Mouse (Mus musculus) macrophage (primary cell): ENCODE measurements around the gene Slc19a1. TPM values are rescaled to one million over a fixed set of nuclear protein-coding genes. Genes with fewer than 3 reads are reported as not detected.

Experiments used
- H3K27ac ChIP-seq: fragments of 350-480 bp; formaldehyde crosslinking; 2 replicates; pipeline ENCODE4 v1.9.0; 2021
- H3K36me3 ChIP-seq: fragments of 350-480 bp; formaldehyde crosslinking; 2 replicates; pipeline ENCODE4 v1.9.0; 2021; ENCODE audit errors: inconsistent target
- H3K4me3 ChIP-seq: fragments of 350-480 bp; formaldehyde crosslinking; 2 replicates; pipeline ENCODE4 v1.9.0; 2021; ENCODE audit errors: inconsistent target
- H3K79me2 ChIP-seq: fragments of 350-480 bp; formaldehyde crosslinking; 2 replicates; pipeline ENCODE4 v1.9.0; 2021; ENCODE audit errors: inconsistent target
- WGBS: methylation state at CpG from one replicate; pipeline ENCODE4 v1.1.7; 2026; ENCODE audit warnings: inconsistent platforms; ENCODE audit not compliant: missing documents; 5-methylcytosine and 5-hydroxymethylcytosine counted together
- polyA plus RNA-seq: library from polyadenylated mRNA; stranded (reverse); fragments of 250-400 nt; gene quantifications from 3 replicates; pipeline ENCODE4 v1.2.4, GENCODE M21; 2018; ENCODE audit warnings: inconsistent platforms

Slc19a1 gene
- polyA plus RNA-seq, 1 experiment from 2014 or later = 4.5 TPM

- no peaks in the 10 kb centered on the region for H3K79me2 ChIP-seq
- H3K36me3 ChIP-seq = no peaks in the 10 kb centered on the region
- 92% methylated on average over 11 of the region's 11 CpGs for WGBS
- no peak overlapping the region for H3K4me3 ChIP-seq
- H3K27ac ChIP-seq = no peak overlapping the region
Measured at GRCm38 (mm10) chr10:77062393-77063010, 30.5 kb downstream of the Slc19a1 start.

- no peaks in the 10 kb centered on the region for H3K79me2 ChIP-seq
- no peak overlapping the region for H3K4me3 ChIP-seq
- WGBS = 60% methylated on average over 3 of the region's 3 CpGs
- no peak overlapping the region for H3K27ac ChIP-seq
- H3K36me3 ChIP-seq = no peaks in the 10 kb centered on the region
Measured at GRCm38 (mm10) chr10:77064239-77064638, 32.2 kb downstream of the Slc19a1 start.

- Histone ChIP-seq H3K79me2 (no peaks in the 10 kb centered on the region), H3K4me3 (no peak overlapping the region), H3K36me3 (no peaks in the 10 kb centered on the region), H3K27ac (no peak overlapping the region)
Measured at GRCm38 (mm10) chr10:77064659-77065058, 32.6 kb downstream of the Slc19a1 start.

GRCm38 (mm10) chr10:77068469-77068868, 36.4 kb downstream of the Slc19a1 start:
- Histone ChIP-seq H3K79me2 (no peaks in the 10 kb centered on the region), H3K36me3 (no peaks in the 10 kb centered on the region), H3K4me3 (no peak overlapping the region), H3K27ac (no peak overlapping the region)
- 93% methylated on average over 7 of the region's 7 CpGs for WGBS

GRCm38 (mm10) chr10:77070072-77070471, 38.0 kb downstream of the Slc19a1 start:
- Histone ChIP-seq H3K4me3 (no peak overlapping the region), H3K79me2 (no peaks in the 10 kb centered on the region), H3K27ac (no peak overlapping the region), H3K36me3 (no peaks in the 10 kb centered on the region)
- 44% methylated on average over 4 of the region's 4 CpGs for WGBS

- H3K36me3 ChIP-seq = no peaks in the 10 kb centered on the region
- no peak overlapping the region for H3K4me3 ChIP-seq
- WGBS = 92% methylated on average over 4 of the region's 4 CpGs
- no peak overlapping the region for H3K27ac ChIP-seq
- no peaks in the 10 kb centered on the region for H3K79me2 ChIP-seq
Measured at GRCm38 (mm10) chr10:77074276-77074974, 42.4 kb downstream of the Slc19a1 start.

- H3K79me2 ChIP-seq = no peaks in the 10 kb centered on the region
- no peak overlapping the region for H3K27ac ChIP-seq
- no peaks in the 10 kb centered on the region for H3K36me3 ChIP-seq
- WGBS = 93% methylated on average over 4 of the region's 4 CpGs
- no peak overlapping the region for H3K4me3 ChIP-seq
Measured at GRCm38 (mm10) chr10:77078456-77078855, 46.4 kb downstream of the Slc19a1 start.

- Histone ChIP-seq H3K4me3 (no peak overlapping the region), H3K79me2 (no peaks in the 10 kb centered on the region), H3K27ac (no peak overlapping the region), H3K36me3 (no peaks in the 10 kb centered on the region)
- whole genome bisulfite sequencing = 91% methylated on average over 8 of the region's 8 CpGs
Measured at GRCm38 (mm10) chr10:77078961-77079360, 46.9 kb downstream of the Slc19a1 start.

- 8% methylated on average over 2 of the region's 3 CpGs for WGBS
- H3K4me3 ChIP-seq = no peak overlapping the region
- no peak overlapping the region for H3K27ac ChIP-seq
- H3K36me3 ChIP-seq = no peaks in the 10 kb centered on the region
- no peaks in the 10 kb centered on the region for H3K79me2 ChIP-seq
Measured at GRCm38 (mm10) chr10:77082453-77082852, 50.4 kb downstream of the Slc19a1 start.

GRCm38 (mm10) chr10:77082921-77083320, 50.9 kb downstream of the Slc19a1 start:
- H3K79me2 ChIP-seq = no peaks in the 10 kb centered on the region
- H3K4me3 ChIP-seq = no peak overlapping the region
- 90% methylated on average over 5 of the region's 5 CpGs for WGBS
- no peaks in the 10 kb centered on the region for H3K36me3 ChIP-seq
- H3K27ac ChIP-seq = no peak overlapping the region

- Histone ChIP-seq H3K36me3 (no peaks in the 10 kb centered on the region), H3K27ac (no peak overlapping the region), H3K4me3 (no peak overlapping the region), H3K79me2 (no peaks in the 10 kb centered on the region)
- 55% methylated on average over 1 of the region's 1 CpGs for WGBS
Measured at GRCm38 (mm10) chr10:77084568-77084967, 52.5 kb downstream of the Slc19a1 start.

- Histone ChIP-seq H3K4me3 (no peak overlapping the region), H3K27ac (no peak overlapping the region), H3K36me3 (no peaks in the 10 kb centered on the region), H3K79me2 (no peaks in the 10 kb centered on the region)
- WGBS = 87% methylated on average over 8 of the region's 8 CpGs
Measured at GRCm38 (mm10) chr10:77089336-77089735, 57.3 kb downstream of the Slc19a1 start.

- Histone ChIP-seq H3K27ac (no peak overlapping the region), H3K79me2 (no peaks in the 10 kb centered on the region), H3K36me3 (no peaks in the 10 kb centered on the region), H3K4me3 (no peak overlapping the region)
- 84% methylated on average over 5 of the region's 5 CpGs for WGBS
Measured at GRCm38 (mm10) chr10:77090063-77090462, 58.0 kb downstream of the Slc19a1 start.

- no peaks in the 10 kb centered on the region for H3K79me2 ChIP-seq
- no peaks in the 10 kb centered on the region for H3K36me3 ChIP-seq
- no peak overlapping the region for H3K4me3 ChIP-seq
- WGBS = 70% methylated on average over 4 of the region's 4 CpGs
- no peak overlapping the region for H3K27ac ChIP-seq
Measured at GRCm38 (mm10) chr10:77091538-77092097, 59.6 kb downstream of the Slc19a1 start.

- Histone ChIP-seq H3K27ac (no peak overlapping the region), H3K4me3 (no peak overlapping the region), H3K79me2 (no peaks in the 10 kb centered on the region), H3K36me3 (no peaks in the 10 kb centered on the region)
Measured at GRCm38 (mm10) chr10:77093817-77094216, 61.8 kb downstream of the Slc19a1 start.
